Mouse (Mus musculus): ENCODE measurements at regions not wholly inside any gene's neighbourhood (a gene's known extent, or its start where the extent isn't known, plus 50 kb on each side); places are given as distances from the start of the nearest gene placed in this dataset.
A peak's percentile ranks its signal among the peaks of the same experiment; 100 is the strongest.
"Not testable (repeated sequence)": the region's sequence is repeated elsewhere in the genome, so short reads cannot be mapped to it uniquely, and the experiment has no call there.

DNA sequence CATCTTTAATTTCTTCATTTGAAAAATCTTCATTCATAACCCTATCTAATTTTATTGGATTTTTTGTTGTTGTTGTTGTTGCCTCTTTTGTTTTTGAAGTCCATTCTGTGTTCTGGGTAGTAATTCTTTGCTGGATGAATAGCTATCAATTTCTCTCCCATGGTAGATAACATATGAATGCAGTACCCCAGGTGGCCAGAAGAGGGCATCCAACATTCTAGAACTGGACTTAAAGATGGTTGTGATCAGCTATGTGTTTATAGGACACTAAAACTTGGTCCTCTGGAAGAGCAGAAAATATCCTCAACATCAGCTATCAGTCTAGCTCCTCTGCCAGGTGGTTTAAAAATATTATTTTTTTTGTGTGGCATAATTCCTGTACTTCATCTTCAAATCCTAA is 73.0 kb downstream of the Prl2c3 start:
- not testable (repeated sequence) for H3K9me3 ChIP-seq; H3K4me3 ChIP-seq; ATAC-seq (ENCODE audit: low FRiP score, low read depth); H3K9ac ChIP-seq; H3K4me1 ChIP-seq; H3K27ac ChIP-seq; H3K27me3 ChIP-seq (replicated peaks); H3K4me2 ChIP-seq (replicated peaks); H3K36me3 ChIP-seq

DNA sequence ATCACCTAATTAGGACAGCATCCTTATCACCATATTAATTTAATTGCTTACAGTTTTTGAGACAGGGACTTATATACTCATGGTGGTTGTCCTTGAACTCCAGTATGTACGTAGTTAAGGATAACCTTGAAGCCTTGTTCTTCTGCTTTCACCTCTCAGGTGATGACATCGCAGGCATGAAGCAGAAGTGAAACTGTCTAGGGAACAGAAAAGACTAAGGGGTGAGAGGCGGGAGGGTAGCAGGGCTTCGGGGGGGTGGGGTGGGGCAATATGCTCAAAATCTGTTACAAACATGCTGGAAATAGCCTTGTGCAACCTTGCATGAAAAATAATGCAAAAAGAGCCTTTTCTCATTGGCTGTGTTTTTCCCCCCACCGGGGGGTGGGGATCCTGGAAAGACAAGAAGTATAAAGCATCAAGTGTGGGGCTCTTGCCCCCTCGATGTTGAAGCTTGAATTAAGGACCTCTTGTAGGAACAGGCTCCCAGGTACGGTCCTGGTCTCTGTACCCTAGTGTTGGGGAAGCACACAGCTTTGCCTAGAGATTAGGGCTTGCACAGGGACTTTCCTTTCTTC is 81.8 kb downstream of the Prl2c3 start:
- WGBS = 89% methylated on average over 7 of the region's 7 CpGs
- ATAC-seq (ENCODE audit: low FRiP score, low read depth); H3K9me3 ChIP-seq; H3K4me1 ChIP-seq; H3K36me3 ChIP-seq; H3K4me2 ChIP-seq (replicated peaks); H3K27ac ChIP-seq; H3K4me3 ChIP-seq; H3K9ac ChIP-seq; H3K27me3 ChIP-seq (replicated peaks): not testable (repeated sequence)

DNA sequence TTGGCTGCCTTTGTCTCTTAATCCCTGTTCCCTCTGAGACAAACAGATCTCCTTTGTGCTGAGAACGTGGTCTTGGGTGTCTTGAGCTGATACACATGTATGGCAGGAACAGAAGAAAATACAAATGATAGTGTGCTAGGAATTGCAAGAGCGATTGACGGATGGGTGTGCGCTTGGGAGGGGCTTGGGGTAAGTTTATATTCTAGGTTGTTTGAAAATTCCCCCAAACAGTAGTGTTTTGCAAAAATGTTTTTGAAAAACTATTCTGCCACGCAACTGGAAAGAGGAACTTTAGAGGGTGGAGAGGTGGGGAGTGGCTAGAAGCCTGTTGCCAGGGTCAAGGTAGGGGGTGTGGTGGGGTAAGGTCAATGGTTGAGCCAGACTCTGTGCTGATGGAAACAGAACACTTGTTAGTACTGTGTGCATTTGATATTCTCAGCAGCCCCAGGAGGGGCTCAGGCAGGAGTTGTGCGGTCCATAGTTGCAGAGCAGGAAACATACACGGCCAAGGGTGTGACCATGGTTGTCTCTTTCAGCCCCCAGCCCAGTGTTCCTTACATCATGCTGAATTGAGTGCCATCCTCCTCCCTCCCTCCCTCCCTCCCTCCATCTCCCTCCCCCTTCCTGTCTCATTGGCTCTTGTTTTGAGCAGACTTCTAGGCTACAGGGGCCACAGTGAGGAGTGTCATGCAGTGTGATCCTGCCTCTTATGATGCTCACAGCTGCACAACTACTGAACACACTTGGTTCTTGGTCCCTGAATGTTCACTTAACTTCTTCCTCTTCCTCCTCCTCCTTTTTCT is 88.2 kb downstream of the Prl2c3 start:
- WGBS = 79% methylated on average over 7 of the region's 7 CpGs
- H3K9ac ChIP-seq = no peak overlapping the region
- no peak overlapping the region for H3K4me2 ChIP-seq (replicated peaks)
- ATAC-seq (ENCODE audit: low FRiP score, low read depth) = no peak
- no peaks in the 10 kb centered on the region for H3K27me3 ChIP-seq (replicated peaks)
- H3K4me3 ChIP-seq = no peak overlapping the region
- no peak overlapping the region for H3K27ac ChIP-seq
- H3K36me3 ChIP-seq = no peaks in the 10 kb centered on the region
- H3K9me3 ChIP-seq = no peaks in the 10 kb centered on the region
- no peaks in the 10 kb centered on the region for H3K4me1 ChIP-seq

GRCm38 (mm10) chr13:12702804-12703612 is 96.9 kb downstream of the Prl2c3 start:
- H3K9me3 ChIP-seq; H3K4me3 ChIP-seq; H3K9ac ChIP-seq; H3K4me1 ChIP-seq; H3K27ac ChIP-seq; H3K36me3 ChIP-seq; H3K27me3 ChIP-seq (replicated peaks); H3K4me2 ChIP-seq (replicated peaks): not testable (repeated sequence)
- WGBS = 6% methylated on average over 20 of the region's 27 CpGs
- 0 out of 2 replicates have a peak, but pooled peaks have one; percentile 42 for ATAC-seq (ENCODE audit: low FRiP score, low read depth)

DNA sequence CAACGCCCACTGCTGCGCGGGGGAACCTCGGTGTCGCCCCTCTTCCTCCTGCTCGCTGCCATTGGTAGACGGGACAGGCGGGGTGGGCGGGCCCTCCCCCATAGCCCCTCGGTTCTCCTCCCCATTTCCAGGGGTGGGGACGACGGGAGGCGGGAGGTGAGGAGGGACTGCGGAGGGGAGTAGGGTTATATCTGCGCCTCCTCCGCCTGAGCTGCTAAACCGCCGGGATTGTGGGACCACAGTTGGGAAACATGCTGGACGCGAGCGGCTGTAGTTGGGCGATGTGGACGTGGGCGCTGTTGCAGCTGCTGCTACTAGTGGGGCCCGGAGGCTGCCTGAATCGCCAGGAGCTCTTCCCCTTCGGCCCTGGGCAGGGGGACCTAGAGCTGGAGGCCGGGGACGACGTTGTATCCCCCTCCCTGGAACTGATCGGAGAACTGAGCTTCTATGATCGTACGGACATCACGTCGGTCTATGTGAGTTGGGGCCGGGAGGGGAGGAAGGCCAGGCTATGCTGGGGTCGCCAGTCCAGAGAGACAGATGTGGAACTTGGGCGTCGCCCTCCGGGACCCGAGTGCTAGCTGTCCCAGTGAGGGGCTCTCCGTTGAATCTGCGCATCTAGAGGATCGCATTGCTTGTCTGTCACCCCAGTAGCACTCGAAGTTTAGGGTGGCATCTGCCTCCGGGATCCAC is 97.6 kb downstream of the Prl2c3 start:
- H3K9ac ChIP-seq; H3K36me3 ChIP-seq; H3K27me3 ChIP-seq (replicated peaks); H3K4me3 ChIP-seq; H3K4me1 ChIP-seq; H3K9me3 ChIP-seq; H3K27ac ChIP-seq: not testable (repeated sequence)
- peak; percentile 59 for ATAC-seq (ENCODE audit: low FRiP score, low read depth)
- WGBS = under 1% methylated on average over 29 of the region's 46 CpGs
- peak overlapping the region; percentile 46 for H3K4me2 ChIP-seq (replicated peaks)

GRCm38 (mm10) chr13:12693593-12694118 is 106.2 kb downstream of the Prl2c3 start:
- not testable (repeated sequence) for H3K27me3 ChIP-seq (replicated peaks); H3K4me1 ChIP-seq; H3K36me3 ChIP-seq; ATAC-seq (ENCODE audit: low FRiP score, low read depth); H3K4me3 ChIP-seq; H3K27ac ChIP-seq; H3K4me2 ChIP-seq (replicated peaks); H3K9me3 ChIP-seq; H3K9ac ChIP-seq
- 46% methylated on average over 6 of the region's 7 CpGs for WGBS

DNA sequence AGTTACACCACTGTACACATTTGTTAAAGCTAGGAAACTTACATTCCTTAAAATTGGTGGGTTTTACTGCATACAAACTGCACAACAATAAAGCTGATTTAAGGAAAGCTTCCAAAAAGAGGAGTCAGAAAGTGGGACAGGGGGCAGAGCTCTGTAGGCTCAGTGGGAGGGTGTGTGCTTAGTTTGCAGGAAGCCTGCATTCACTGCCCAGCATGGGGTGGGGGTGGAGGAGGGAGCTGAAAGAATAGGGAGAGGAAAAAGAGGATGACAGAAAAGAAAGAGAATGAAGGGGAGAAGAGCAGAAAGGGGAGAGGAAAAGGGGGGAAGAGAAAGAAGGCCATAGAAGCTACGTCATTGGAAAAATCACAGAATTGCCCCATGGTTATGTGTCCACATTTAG is 111.1 kb downstream of the Prl2c3 start:
- H3K27me3 ChIP-seq (replicated peaks); H3K4me3 ChIP-seq; H3K4me1 ChIP-seq; H3K27ac ChIP-seq; H3K36me3 ChIP-seq; H3K9ac ChIP-seq; H3K9me3 ChIP-seq; H3K4me2 ChIP-seq (replicated peaks); ATAC-seq (ENCODE audit: low FRiP score, low read depth): not testable (repeated sequence)
- WGBS = no CpG with 5 or more reads among the region's 1 CpGs

DNA sequence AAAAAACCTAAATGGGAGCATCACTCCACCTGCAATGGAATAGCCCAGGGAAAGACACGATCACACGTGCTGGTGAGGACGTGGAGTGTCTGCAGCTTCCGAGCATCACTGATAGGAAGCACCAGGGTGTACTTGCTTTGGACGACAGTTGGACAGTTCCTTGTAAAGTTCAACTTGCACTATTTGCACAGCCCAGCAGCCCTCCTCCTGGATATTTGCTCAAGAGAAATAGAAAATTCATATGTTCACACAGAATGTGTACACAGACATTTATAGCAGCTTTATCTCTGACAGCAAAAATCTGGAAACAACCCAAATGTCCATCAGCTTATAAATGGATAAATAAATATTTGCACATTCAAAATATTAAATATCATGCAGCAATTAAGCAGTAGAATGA is 111.7 kb downstream of the Prl2c3 start:
- WGBS = 81% methylated on average over 3 of the region's 5 CpGs
- not testable (repeated sequence) for H3K27ac ChIP-seq; H3K4me2 ChIP-seq (replicated peaks); H3K9me3 ChIP-seq; H3K36me3 ChIP-seq; H3K4me3 ChIP-seq; H3K27me3 ChIP-seq (replicated peaks); H3K9ac ChIP-seq; ATAC-seq (ENCODE audit: low FRiP score, low read depth); H3K4me1 ChIP-seq

- not testable (repeated sequence) for H3K4me1 ChIP-seq; H3K4me2 ChIP-seq (replicated peaks); H3K36me3 ChIP-seq; H3K9ac ChIP-seq; H3K27ac ChIP-seq; H3K9me3 ChIP-seq; H3K4me3 ChIP-seq; H3K27me3 ChIP-seq (replicated peaks)
- peak; percentile 73 for ATAC-seq (ENCODE audit: low FRiP score, low read depth)
- 91% methylated on average over 5 of the region's 6 CpGs for WGBS
These were observed 115.4 kb downstream of the Ero1lb start for GRCm38 (mm10) chr13:12680954-12681571.

DNA sequence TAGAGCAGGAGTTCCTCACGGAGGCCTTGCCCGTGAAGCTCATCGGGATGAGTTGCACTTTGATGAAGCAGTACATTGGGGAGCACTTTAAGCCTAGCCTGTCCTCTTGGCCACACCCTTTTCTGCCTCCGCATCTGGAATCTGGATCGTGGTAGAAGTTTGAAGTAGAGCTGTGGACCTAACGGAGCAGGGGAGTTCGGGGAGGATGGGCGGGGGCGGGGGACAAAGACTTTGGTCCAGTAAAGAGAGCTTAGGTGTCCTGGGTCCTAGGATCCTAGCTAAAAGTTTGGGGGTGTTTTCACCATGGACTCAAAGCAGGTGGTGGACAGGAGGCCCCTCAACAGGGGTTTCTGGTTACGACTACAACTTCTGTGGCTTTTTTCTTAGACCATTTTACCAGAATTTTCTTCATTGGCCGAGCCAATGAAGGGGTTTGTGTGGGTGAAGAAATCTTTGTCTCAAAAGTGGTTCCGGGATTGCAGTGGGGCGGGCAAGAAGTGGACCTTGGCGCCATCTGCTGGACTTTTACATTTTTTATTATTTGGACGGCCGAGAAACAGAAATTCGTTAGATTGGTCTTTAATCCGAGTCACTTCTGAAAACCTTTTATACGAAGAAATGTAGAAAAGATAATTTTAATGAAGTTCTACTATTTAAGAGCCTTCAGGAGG is 114.7 kb downstream of the Ero1lb start:
- not testable (repeated sequence) for H3K27ac ChIP-seq; H3K36me3 ChIP-seq; H3K9me3 ChIP-seq; H3K4me1 ChIP-seq; H3K9ac ChIP-seq; H3K4me3 ChIP-seq; H3K27me3 ChIP-seq (replicated peaks)
- WGBS = 15% methylated on average over 19 of the region's 19 CpGs
- ATAC-seq (ENCODE audit: low FRiP score, low read depth) = peak; percentile 62
- H3K4me2 ChIP-seq (replicated peaks) = peak overlapping the region; percentile 44

DNA sequence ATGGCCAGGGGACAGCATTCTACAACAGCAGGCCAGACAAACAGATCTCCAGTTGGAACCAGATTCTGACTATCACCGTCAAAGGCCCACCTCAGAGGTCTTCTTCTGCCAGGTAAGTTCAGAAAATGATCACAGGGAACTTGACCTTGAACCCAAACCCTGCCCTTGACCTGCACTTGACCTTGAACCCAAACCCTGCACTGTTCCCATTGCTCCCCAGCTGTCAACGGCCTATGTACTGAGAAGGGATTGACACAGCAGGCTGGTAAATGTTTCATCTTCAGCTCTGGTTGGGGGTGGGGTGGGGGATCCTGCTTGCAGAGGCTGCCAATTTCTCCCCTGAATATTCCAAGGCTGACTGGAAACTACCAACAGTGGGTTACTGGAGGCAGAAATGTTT is 111.7 kb downstream of the Ero1lb start:
- no peaks in the 10 kb centered on the region for H3K27me3 ChIP-seq (replicated peaks)
- no peak overlapping the region for H3K9ac ChIP-seq
- no peaks in the 10 kb centered on the region for H3K36me3 ChIP-seq
- H3K4me3 ChIP-seq = no peak overlapping the region
- no peak overlapping the region for H3K27ac ChIP-seq
- H3K4me2 ChIP-seq (replicated peaks) = no peak overlapping the region
- no peak for ATAC-seq (ENCODE audit: low FRiP score, low read depth)
- no peaks in the 10 kb centered on the region for H3K9me3 ChIP-seq
- no peaks in the 10 kb centered on the region for H3K4me1 ChIP-seq
- WGBS = 84% methylated on average over 2 of the region's 2 CpGs

Measured in neural tube, embryonic 12.5 days (tissue).